Mouse (Mus musculus): ENCODE measurements around the gene Csde1. TPM values are rescaled to one million over a fixed set of nuclear protein-coding genes. Genes with fewer than 3 reads are reported as not detected.

Csde1 gene
- polyA plus RNA-seq (2016; fragmentation: Nextera tagmentation; extraction: Ambion mirVana) = 433 and 473 TPM in 2 replicates

DNA sequence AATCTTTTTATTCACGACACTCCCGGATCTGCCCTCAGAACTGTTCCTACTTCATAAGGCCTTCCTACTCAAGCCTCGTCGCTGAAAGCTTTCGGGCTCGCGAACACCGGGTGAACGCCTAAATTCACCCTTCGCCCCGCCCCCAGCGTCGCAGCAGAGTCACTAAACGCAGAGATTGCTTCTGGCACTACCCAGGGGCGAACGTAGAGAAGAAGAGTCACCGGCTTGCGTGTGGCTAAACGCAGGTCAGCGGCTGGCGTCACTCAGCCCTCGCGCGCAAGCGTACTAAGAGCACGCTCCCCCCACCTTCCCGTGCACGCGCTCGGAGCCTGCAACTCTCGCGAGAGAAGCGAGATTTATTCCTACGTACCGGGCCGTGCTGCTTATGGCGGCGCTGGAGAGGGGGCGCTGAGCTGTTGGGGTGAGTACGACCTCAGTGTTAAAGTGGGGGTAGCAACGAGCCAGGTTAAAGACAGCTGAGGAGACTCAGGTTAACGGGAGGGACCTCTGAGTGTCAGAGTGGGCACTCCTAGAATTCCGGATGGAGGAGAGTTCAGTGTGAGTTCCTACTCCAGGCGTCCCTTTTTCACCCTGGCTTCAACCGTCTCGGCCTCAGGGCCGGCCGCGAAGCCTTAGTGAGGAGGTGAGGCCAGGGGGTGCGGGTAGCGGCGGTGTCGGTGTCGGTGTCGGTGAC is at the start of gene Csde1:
Gene Csde1 (plus strand): TSS at position 178 of the 694 bp plus-strand sequence.
- under 1% methylated on average over 55 of the region's 55 CpGs for WGBS
- Histone ChIP-seq H3K27ac (peak within 1 kb of the TSS; percentile 100), H3K27me3 (ENCODE audit: poor library complexity, severe bottlenecking) (no peaks in the 10 kb centered on the region), H3K36me3 (replicated peaks) (peaks cover 12% of the 10 kb centered on the region), H3K4me1 (peaks cover 15% of the 10 kb centered on the region), H3K9me3 (no peaks in the 10 kb centered on the region), H3K4me3 (peak within 1 kb of the TSS; percentile 94)
- DNase-seq (ENCODE audit: extremely low spot score, low spot score) = peak; percentile 94

DNA sequence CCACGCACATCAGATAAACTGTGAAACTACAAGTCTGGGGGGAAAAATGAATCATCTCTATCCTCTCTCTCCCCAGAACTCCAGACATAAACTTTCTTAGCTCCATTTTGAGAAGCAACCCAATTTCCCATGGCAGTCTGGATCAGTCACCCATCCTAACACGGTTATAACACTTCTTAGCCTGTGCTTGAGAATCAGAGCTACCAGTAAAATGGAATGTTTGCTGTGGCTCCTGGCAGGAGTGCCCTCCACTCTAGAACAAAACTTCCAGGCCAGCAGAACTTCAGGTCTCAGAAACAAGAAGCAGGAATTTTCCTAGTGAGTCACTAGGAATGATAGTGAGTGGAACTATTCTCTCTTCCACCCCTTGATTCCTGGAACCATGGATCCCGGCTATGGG is 49.7 kb upstream of the Csde1 start:
- no peaks in the 10 kb centered on the region for H3K36me3 ChIP-seq (replicated peaks)
- DNase-seq (ENCODE audit: extremely low spot score, low spot score) = no peak
- no peaks in the 10 kb centered on the region for H3K27me3 ChIP-seq (ENCODE audit: poor library complexity, severe bottlenecking)
- H3K27ac ChIP-seq = peak overlapping the region; percentile 80
- H3K4me1 ChIP-seq = peaks cover 25% of the 10 kb centered on the region
- no peak overlapping the region for H3K4me3 ChIP-seq
- WGBS = 95% methylated on average over 3 of the region's 3 CpGs
- H3K9me3 ChIP-seq = no peaks in the 10 kb centered on the region

DNA sequence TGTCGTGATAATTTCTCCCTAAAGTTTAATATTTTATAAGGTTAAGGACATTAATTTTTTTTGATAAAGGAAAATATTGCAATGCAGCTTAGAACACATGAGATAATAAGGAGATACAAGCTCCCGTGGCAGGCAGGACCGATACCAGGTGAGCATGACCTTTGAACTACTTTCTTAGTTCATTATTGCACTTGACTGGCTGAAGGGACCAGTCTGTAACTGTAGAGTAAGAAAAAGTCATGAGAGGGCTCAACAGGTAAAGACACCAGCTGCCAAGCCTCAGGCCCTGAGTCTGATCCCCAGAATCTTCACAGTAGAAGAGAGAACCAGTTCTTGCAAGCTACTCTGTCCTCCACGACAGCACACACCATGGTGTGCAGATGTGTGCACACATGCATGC is 43.3 kb upstream of the Csde1 start:
- Histone ChIP-seq H3K4me1 (peaks cover 34% of the 10 kb centered on the region), H3K9me3 (no peaks in the 10 kb centered on the region), H3K4me3 (no peak overlapping the region), H3K36me3 (replicated peaks) (no peaks in the 10 kb centered on the region), H3K27me3 (ENCODE audit: poor library complexity, severe bottlenecking) (no peaks in the 10 kb centered on the region), H3K27ac (no peak overlapping the region)
- WGBS = 83% methylated on average over 4 of the region's 4 CpGs
- DNase-seq (ENCODE audit: extremely low spot score, low spot score) = no peak

DNA sequence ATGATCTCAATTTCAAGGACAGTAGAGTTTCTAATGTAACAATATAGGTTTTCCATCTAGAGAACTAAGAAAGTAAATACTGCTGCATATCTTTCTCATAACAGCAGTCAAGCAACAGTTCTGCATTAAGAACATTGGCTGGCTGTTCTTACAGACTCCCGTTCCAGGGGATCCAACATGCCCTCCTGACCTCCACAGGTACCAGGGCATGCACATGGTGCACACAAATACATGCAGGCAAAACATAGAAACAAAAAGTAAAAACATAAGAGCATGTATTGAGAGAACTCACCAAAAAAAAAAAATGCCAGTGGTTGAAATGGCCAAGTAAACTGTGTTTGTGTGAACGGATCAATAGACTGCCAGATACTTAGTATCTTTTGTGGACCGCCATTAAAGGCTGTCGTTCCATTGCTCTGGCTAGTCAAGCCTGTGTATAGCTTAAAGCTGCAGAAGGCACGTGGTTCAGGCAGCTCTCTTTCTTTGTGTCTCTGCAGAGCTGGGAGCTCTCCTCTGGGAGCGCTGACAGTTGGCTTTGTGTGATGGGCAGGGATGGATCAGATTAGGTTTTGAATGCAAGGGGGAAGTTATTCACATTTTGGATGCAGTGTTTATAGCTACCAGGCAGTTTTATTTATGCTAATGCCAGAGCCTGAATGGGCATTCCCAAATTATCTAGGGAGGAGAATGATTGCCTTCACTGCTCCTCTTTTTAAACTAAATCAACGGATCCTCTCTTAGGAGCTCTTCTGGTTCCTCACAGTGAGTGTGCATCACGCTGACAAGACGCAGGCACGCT is 40.5 kb upstream of the Csde1 start:
- 17% methylated on average over 10 of the region's 10 CpGs for WGBS
- H3K4me1 ChIP-seq = peaks cover 31% of the 10 kb centered on the region
- H3K4me3 ChIP-seq = peak overlapping the region; percentile 29; the same call in 1 of the 2 replicates
- H3K9me3 ChIP-seq = no peaks in the 10 kb centered on the region
- H3K27ac ChIP-seq = peak overlapping the region; percentile 82
- peak; percentile 52 for DNase-seq (ENCODE audit: extremely low spot score, low spot score)
- H3K36me3 ChIP-seq (replicated peaks) = no peaks in the 10 kb centered on the region
- no peaks in the 10 kb centered on the region for H3K27me3 ChIP-seq (ENCODE audit: poor library complexity, severe bottlenecking)

DNA sequence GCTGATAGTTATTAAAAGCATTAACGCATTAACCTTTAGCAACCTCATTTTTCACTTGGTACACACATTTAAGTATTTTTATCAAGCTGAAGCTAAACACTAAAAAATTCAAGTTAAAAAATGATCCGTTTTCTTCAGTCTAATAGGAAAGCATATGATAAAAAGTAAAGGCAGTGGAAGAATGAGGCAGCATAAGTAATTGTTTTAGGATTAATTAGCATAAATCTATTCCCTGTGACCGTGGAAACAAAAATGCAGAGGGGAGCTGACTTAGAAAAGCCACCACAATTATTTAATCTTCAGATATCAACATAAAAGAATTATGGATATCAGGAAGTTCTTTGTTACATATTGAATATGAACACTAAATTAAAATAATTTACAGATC is 39.9 kb upstream of the Csde1 start:
- H3K36me3 ChIP-seq (replicated peaks) = no peaks in the 10 kb centered on the region
- WGBS = 52% methylated on average over 3 of the region's 3 CpGs
- peak overlapping the region; percentile 29; the same call in 1 of the 2 replicates for H3K4me3 ChIP-seq
- no peak for DNase-seq (ENCODE audit: extremely low spot score, low spot score)
- no peaks in the 10 kb centered on the region for H3K9me3 ChIP-seq
- peak overlapping the region; percentile 82 for H3K27ac ChIP-seq
- H3K27me3 ChIP-seq (ENCODE audit: poor library complexity, severe bottlenecking) = no peaks in the 10 kb centered on the region
- peaks cover 25% of the 10 kb centered on the region for H3K4me1 ChIP-seq

DNA sequence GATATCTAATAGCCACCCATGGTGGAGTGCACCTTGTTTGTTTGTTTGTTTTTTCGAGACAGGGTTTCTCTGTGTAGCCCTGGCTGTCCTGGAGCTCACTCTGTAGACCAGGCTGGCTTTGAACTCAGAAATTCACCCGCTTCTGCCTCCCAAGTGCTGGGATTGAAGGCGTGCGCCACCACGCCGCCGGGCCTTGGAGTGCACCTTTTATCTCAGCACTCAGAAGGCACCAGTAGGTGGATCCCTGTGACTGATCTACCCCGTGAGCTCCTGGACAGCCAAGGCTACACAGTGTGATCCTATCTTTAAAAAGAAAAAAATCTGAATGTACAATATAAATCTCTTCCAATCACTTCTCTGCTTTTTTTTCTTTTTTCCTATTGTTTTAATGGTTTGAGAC is 29.2 kb upstream of the Csde1 start:
- Histone ChIP-seq H3K4me3 (no peak overlapping the region), H3K36me3 (replicated peaks) (no peaks in the 10 kb centered on the region), H3K27me3 (ENCODE audit: poor library complexity, severe bottlenecking) (no peaks in the 10 kb centered on the region), H3K27ac (no peak overlapping the region), H3K4me1 (peaks cover 9% of the 10 kb centered on the region), H3K9me3 (no peaks in the 10 kb centered on the region)
- WGBS = 72% methylated on average over 8 of the region's 8 CpGs
- DNase-seq (ENCODE audit: extremely low spot score, low spot score) = no peak

DNA sequence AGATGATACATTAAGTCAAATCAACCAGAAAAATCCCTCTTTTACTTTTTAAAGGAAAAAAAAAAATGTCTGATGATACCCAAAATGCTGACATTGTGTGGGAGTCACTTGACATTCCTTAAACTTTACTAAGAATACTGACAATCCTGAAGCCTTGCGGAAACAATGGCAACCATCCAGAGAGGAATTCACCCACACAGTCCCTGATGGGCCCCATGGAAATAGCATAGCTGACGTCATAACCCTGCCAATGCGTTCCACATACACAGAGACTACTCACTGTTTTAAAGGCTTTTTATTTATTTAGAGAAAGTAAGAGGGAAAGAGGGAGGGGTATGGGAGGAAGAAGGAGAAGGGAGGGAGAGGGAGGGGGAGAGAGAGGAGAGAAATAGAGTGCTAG is 27.3 kb upstream of the Csde1 start:
- Histone ChIP-seq H3K27ac (no peak overlapping the region), H3K36me3 (replicated peaks) (no peaks in the 10 kb centered on the region), H3K4me1 (peaks cover 20% of the 10 kb centered on the region), H3K9me3 (no peaks in the 10 kb centered on the region), H3K27me3 (ENCODE audit: poor library complexity, severe bottlenecking) (no peaks in the 10 kb centered on the region), H3K4me3 (no peak overlapping the region)
- WGBS = 70% methylated on average over 3 of the region's 3 CpGs
- DNase-seq (ENCODE audit: extremely low spot score, low spot score) = no peak

DNA sequence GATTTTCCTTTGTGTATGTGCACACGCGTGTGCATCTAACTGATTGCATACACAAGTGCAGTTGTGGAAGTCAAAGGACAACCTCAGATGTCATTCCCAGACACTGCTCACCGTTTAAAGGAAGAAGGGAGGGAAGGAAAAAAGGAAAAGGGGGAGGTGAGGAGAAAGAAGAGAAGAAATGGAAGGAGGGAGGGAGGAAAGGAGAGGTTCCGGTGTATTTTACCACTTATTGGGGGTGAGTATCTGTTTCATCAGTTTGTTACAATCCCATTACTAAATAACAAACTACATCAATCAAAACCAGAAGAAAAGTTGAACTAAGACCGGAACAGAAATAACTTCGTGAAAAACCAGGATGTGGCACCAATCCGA is 25.0 kb upstream of the Csde1 start:
- H3K4me3 ChIP-seq = peak overlapping the region; percentile 82
- peaks cover 4% of the 10 kb centered on the region; the same call in 1 of the 2 replicates for H3K9me3 ChIP-seq
- H3K36me3 ChIP-seq (replicated peaks) = peaks cover 22% of the 10 kb centered on the region
- peak overlapping the region; percentile 94 for H3K27ac ChIP-seq
- no peaks in the 10 kb centered on the region for H3K27me3 ChIP-seq (ENCODE audit: poor library complexity, severe bottlenecking)
- no peak for DNase-seq (ENCODE audit: extremely low spot score, low spot score)
- H3K4me1 ChIP-seq = peaks cover 20% of the 10 kb centered on the region
- WGBS = 56% methylated on average over 7 of the region's 7 CpGs

DNA sequence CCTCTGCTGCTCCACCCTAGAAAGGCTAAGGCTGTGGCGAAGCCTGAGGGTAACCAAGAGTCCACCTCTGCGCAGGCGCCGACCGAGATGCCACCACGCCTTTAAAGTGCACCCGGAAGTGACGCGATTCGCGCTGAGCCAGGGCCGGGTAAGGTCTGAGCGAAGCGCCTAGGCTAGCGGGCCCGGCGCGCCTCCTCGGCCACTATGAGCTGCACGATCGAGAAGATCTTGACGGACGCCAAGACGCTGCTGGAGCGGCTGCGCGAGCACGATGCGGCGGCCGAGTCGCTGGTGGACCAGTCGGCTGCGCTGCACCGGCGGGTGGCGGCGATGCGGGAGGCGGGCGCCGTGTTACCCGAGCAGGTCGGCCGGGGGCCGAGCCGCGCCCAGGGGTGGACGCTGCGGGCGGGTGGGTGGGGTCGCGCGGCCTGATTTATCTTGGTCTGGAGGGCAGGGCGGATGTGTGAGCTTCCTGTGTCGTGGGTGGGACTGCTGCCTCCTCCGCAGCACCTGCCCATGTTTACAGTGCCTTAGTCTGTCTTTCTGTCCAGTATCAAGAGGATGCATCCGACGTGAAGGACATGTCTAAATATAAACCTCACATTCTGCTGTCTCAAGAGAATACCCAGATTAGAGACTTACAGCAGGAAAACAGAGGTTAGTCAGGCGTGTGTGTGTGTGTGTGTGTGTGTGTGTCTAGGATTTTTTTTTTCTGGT is 24.5 kb upstream of the Csde1 start, which contains the start of gene Sike1:
Gene Sike1 (plus strand): TSS at position 104 of the 717 bp plus-strand sequence.
- DNase-seq (ENCODE audit: extremely low spot score, low spot score) = peak; percentile 91
- Histone ChIP-seq H3K4me3 (peak within 1 kb of the TSS; percentile 82), H3K36me3 (replicated peaks) (peaks cover 28% of the 10 kb centered on the region), H3K27me3 (ENCODE audit: poor library complexity, severe bottlenecking) (no peaks in the 10 kb centered on the region), H3K9me3 (peaks cover 8% of the 10 kb centered on the region; the same call in 1 of the 2 replicates), H3K27ac (peak within 1 kb of the TSS; percentile 94), H3K4me1 (peaks cover 20% of the 10 kb centered on the region)
- WGBS = under 1% methylated on average over 60 of the region's 60 CpGs

DNA sequence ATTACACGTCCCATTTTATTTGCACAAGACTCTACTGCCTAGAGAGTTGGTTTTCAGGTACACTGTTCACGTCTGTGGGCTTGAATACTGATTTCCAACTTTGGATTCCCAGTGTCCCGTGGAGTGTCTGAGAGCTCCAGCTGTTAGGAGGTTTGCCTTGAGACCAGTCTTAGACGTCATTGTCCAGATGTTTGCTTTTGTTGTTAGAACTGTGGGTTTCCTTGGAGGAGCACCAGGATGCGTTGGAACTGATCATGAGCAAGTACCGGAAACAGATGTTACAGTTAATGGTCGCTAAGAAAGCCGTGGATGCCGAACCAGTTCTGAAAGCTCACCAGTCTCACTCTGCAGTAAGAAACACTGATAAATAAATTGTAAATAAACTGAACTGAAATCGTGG is 23.2 kb upstream of the Csde1 start:
- Histone ChIP-seq H3K36me3 (replicated peaks) (peaks cover 39% of the 10 kb centered on the region), H3K4me3 (no peak overlapping the region), H3K27me3 (ENCODE audit: poor library complexity, severe bottlenecking) (no peaks in the 10 kb centered on the region), H3K27ac (no peak overlapping the region), H3K9me3 (peaks cover 8% of the 10 kb centered on the region; the same call in 1 of the 2 replicates), H3K4me1 (peaks cover 20% of the 10 kb centered on the region)
- WGBS = 88% methylated on average over 10 of the region's 10 CpGs
- no peak for DNase-seq (ENCODE audit: extremely low spot score, low spot score)

DNA sequence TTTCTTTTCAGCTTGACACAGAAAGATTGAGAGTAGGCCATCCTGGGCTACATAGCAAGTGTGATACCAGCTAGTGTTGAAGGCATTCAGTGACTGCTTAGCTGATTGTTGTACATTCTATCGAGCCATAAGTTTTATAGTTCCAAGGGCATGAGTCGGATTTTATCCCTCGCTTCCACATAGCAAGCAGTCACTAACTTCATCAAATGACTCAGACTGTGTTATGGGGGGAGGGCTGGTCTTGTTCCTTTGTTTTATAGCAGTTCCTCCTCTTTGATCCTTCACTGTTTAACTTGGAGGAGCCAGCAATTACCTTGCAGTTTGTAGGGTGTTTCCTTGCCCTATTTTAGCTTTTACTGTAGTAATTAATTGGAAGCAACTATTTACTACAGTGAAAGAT is 22.6 kb upstream of the Csde1 start:
- H3K4me1 ChIP-seq = peaks cover 20% of the 10 kb centered on the region
- H3K36me3 ChIP-seq (replicated peaks) = peaks cover 44% of the 10 kb centered on the region
- WGBS = 94% methylated on average over 3 of the region's 3 CpGs
- no peak for DNase-seq (ENCODE audit: extremely low spot score, low spot score)
- no peak overlapping the region for H3K4me3 ChIP-seq
- H3K27ac ChIP-seq = no peak overlapping the region
- H3K27me3 ChIP-seq (ENCODE audit: poor library complexity, severe bottlenecking) = no peaks in the 10 kb centered on the region
- peaks cover 8% of the 10 kb centered on the region; the same call in 1 of the 2 replicates for H3K9me3 ChIP-seq

DNA sequence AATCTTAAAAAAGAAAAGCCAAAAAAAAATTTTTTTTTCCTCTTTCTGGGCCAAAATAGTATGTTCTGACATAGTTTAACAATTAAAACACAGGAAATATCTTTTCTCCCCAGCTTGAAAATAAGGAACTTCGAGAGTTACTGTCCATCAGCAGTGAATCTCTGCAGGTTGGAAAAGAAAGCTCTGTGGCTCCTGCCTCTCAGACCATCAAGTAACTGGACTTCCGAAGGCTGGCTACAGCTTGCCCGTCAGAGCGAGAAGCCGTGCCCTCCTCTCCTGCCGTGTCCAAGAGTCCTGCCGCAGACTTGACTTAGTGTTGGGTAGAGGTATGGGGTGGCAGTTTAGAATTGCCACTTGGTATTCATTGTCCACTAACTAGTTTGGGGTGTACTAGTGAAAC is 18.6 kb upstream of the Csde1 start:
- WGBS = 97% methylated on average over 7 of the region's 7 CpGs
- no peak overlapping the region for H3K4me3 ChIP-seq
- no peaks in the 10 kb centered on the region for H3K27me3 ChIP-seq (ENCODE audit: poor library complexity, severe bottlenecking)
- H3K4me1 ChIP-seq = peaks cover 6% of the 10 kb centered on the region
- H3K9me3 ChIP-seq = peaks cover 8% of the 10 kb centered on the region; the same call in 1 of the 2 replicates
- H3K36me3 ChIP-seq (replicated peaks) = peaks cover 75% of the 10 kb centered on the region
- DNase-seq (ENCODE audit: extremely low spot score, low spot score) = no peak
- H3K27ac ChIP-seq = no peak overlapping the region
